Mouse (Mus musculus) megakaryocyte, embryonic 14.5 days (primary cell): ENCODE measurements around the gene Hnrnpl. TPM values are rescaled to one million over a fixed set of nuclear protein-coding genes. Genes with fewer than 3 reads are reported as not detected.

Experiments used
- H3K27me3 ChIP-seq: replicated peaks from 2 replicates; pipeline ENCODE3; 2012; ENCODE audit warnings: inconsistent platforms
- H3K36me3 ChIP-seq: replicated peaks from 2 replicates; pipeline ENCODE3; 2012; ENCODE audit warnings: low read length, inconsistent platforms, mixed read lengths
- H3K4me1 ChIP-seq: 2 replicates; pipeline ENCODE4 v1.6.1; 2012; ENCODE audit warnings: inconsistent platforms
- H3K4me3 ChIP-seq: replicated peaks from 2 replicates; pipeline ENCODE3; 2012; ENCODE audit warnings: moderate library complexity, mild to moderate bottlenecking, inconsistent platforms
- H3K9me3 ChIP-seq: 2 replicates; pipeline ENCODE4 v1.6.1; 2012; ENCODE audit warnings: inconsistent platforms
- FLI1 ChIP-seq: IDR thresholded peaks from 2 replicates; pipeline ENCODE4 v1.6.1; 2012; ENCODE audit warnings: low read length, inconsistent platforms, mixed read lengths
- GATA1 ChIP-seq: IDR thresholded peaks from 3 replicates; pipeline ENCODE4 v1.6.1; 2012; ENCODE audit warnings: mixed read lengths, low read length, inconsistent platforms, borderline replicate concordance
- polyA plus RNA-seq: library from polyadenylated mRNA; stranded (reverse); fragments of >175 nt; gene quantifications from 2 replicates; pipeline ENCODE4 v1.2.3, GENCODE M21; 2012; ENCODE audit warnings: low replicate concordance; ENCODE audit not compliant: insufficient read depth

The Hnrnpl gene
- polyA plus RNA-seq, 1 experiment: 226 TPM

GRCm38 (mm10) chr7:28824941-28825685 lies 16.8 kb downstream of the Hnrnpl start, which contains the start of gene Ech1:
TSS of gene Ech1 (plus strand) at chr7:28825217.
- peaks cover 78% of the 10 kb centered on the region for H3K4me1 ChIP-seq
- H3K9me3 ChIP-seq: no peaks in the 10 kb centered on the region
- H3K36me3 ChIP-seq: peaks cover 72% of the 10 kb centered on the region
- TF ChIP-seq GATA1 (no peak), FLI1 (no peak)
- no peaks in the 10 kb centered on the region for H3K27me3 ChIP-seq
- H3K4me3 ChIP-seq: peak within 1 kb of the TSS; percentile 93

GRCm38 (mm10) chr7:28825686-28826401 lies 17.5 kb downstream of the Hnrnpl start:
- no peaks in the 10 kb centered on the region for H3K27me3 ChIP-seq
- peak overlapping the region; percentile 93 for H3K4me3 ChIP-seq
- H3K9me3 ChIP-seq: no peaks in the 10 kb centered on the region
- H3K4me1 ChIP-seq: peaks cover 78% of the 10 kb centered on the region
- TF ChIP-seq GATA1 (no peak), FLI1 (no peak)
- H3K36me3 ChIP-seq: peaks cover 72% of the 10 kb centered on the region

- TF ChIP-seq FLI1 (no peak), GATA1 (no peak)
- Histone ChIP-seq H3K36me3 (peaks cover 72% of the 10 kb centered on the region), H3K4me1 (peaks cover 78% of the 10 kb centered on the region), H3K4me3 (peak overlapping the region; percentile 93), H3K27me3 (no peaks in the 10 kb centered on the region), H3K9me3 (no peaks in the 10 kb centered on the region)
Observed at GRCm38 (mm10) chr7:28826402-28826772, 18.0 kb downstream of the Hnrnpl start.

- Histone ChIP-seq H3K4me3 (no peak overlapping the region), H3K4me1 (peaks cover 78% of the 10 kb centered on the region), H3K27me3 (no peaks in the 10 kb centered on the region), H3K36me3 (peaks cover 72% of the 10 kb centered on the region), H3K9me3 (no peaks in the 10 kb centered on the region)
- TF ChIP-seq FLI1 (no peak), GATA1 (no peak)
Observed at GRCm38 (mm10) chr7:28827338-28827737, 19.0 kb downstream of the Hnrnpl start.

GRCm38 (mm10) chr7:28829821-28830220 lies 21.5 kb downstream of the Hnrnpl start:
- Histone ChIP-seq H3K4me1 (peaks cover 66% of the 10 kb centered on the region), H3K9me3 (no peaks in the 10 kb centered on the region), H3K4me3 (no peak overlapping the region), H3K27me3 (no peaks in the 10 kb centered on the region), H3K36me3 (peaks cover 70% of the 10 kb centered on the region)
- no peak for TF ChIP-seq FLI1
- no peak for TF ChIP-seq GATA1

GRCm38 (mm10) chr7:28830981-28831380 lies 22.6 kb downstream of the Hnrnpl start:
- H3K4me1 ChIP-seq: peaks cover 64% of the 10 kb centered on the region
- TF ChIP-seq GATA1 (no peak), FLI1 (no peak)
- peaks cover 71% of the 10 kb centered on the region for H3K36me3 ChIP-seq
- H3K4me3 ChIP-seq: no peak overlapping the region
- no peaks in the 10 kb centered on the region for H3K27me3 ChIP-seq
- no peaks in the 10 kb centered on the region for H3K9me3 ChIP-seq

- Histone ChIP-seq H3K4me3 (peak overlapping the region; percentile 54), H3K36me3 (peaks cover 66% of the 10 kb centered on the region), H3K9me3 (no peaks in the 10 kb centered on the region), H3K4me1 (peaks cover 58% of the 10 kb centered on the region), H3K27me3 (no peaks in the 10 kb centered on the region)
- TF ChIP-seq FLI1: no peak
- TF ChIP-seq GATA1: no peak
Observed at GRCm38 (mm10) chr7:28831411-28832125, 23.2 kb downstream of the Hnrnpl start.

- TF ChIP-seq FLI1 (no peak), GATA1 (no peak)
- Histone ChIP-seq H3K4me1 (peaks cover 56% of the 10 kb centered on the region), H3K36me3 (peaks cover 70% of the 10 kb centered on the region), H3K4me3 (no peak overlapping the region), H3K9me3 (no peaks in the 10 kb centered on the region), H3K27me3 (no peaks in the 10 kb centered on the region)
Observed at GRCm38 (mm10) chr7:28832137-28832536, 23.8 kb downstream of the Hnrnpl start.

- Histone ChIP-seq H3K36me3 (peaks cover 69% of the 10 kb centered on the region), H3K9me3 (no peaks in the 10 kb centered on the region), H3K4me3 (no peak within 1 kb of the TSS), H3K4me1 (peaks cover 45% of the 10 kb centered on the region), H3K27me3 (no peaks in the 10 kb centered on the region)
- no peak for TF ChIP-seq GATA1
- TF ChIP-seq FLI1: no peak
Observed at GRCm38 (mm10) chr7:28833723-28834347, 25.5 kb downstream of the Hnrnpl start, which contains the start of gene Lgals4. TSS of gene Lgals4 (plus strand) at chr7:28833854.
